Mouse (Mus musculus) retina, postnatal 7 days (tissue): ENCODE data around the gene Akr1a1.
"Not testable (repeated sequence)": the region's sequence is repeated elsewhere in the genome, so short reads cannot be mapped to it uniquely, and the experiment has no call there.

Experiments
- DNase-seq: peaks from one replicate; pipeline ENCODE4 v3.0.0-alpha.2; 2012; ENCODE audit warnings: low read depth, low spot score

Gene Akr1a1

DNA sequence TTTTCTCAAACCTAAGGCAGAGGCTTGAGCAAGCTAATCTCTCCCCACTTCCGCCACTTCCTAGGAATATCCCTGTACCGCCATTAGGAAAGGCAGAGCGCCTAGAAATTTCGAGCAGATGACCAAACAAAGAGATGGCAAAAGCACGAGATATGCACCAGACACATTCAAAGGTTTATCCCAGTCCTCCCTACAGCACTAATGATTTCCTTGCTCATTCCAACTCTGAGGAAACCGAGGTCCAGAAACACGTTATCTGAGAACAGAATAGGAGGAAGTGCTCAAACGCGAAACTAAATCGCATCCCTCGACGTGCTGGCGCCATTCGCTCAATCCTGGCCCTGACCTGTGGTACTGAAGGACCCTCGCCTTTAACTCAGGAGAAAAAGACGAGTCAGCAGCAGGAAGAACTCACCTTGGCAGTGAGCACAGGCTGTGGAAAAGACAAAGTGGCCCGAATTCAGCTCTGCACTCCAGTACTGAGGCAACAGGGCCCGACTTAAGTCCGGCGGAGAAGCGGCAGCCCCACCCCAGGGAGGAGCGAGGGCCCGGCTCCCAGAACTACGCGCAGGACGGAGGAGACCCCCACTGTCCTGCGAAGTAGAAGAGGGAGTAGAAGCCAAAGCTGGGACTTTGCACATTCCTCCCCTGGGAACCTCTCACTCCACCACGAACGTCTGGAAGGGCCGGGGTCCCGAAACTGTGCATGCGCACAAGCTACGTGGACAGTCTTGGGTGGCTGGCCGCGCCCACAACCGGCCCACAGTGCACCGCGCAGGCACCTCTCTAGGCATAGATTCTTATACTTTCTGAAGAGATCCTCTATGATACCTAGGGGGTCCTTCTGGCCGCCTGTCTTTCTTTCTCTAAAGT is at the start of gene Akr1a1:
Gene Akr1a1, minus strand, starts transcription at position 757 of the 873 bp plus-strand sequence.
- DNase-seq, result peak; percentile 82

DNA sequence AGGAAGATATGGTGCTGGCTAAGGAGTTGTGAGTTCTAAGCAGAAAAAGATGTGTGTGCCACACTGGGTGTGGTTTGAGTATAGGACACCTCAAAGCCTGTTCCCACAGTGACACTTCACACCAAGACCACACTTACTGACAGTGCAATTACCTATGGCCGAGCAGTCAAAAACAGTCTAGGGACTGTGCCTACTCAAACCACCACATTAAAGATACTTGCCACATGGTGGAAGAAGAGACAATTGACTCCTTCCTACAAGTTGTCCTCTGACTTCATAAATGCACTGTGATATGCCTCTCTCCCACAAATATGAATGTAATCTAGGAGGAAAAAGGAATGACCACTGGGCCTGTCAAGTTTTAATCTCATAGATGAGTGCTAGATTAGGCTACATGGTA is 49.5 kb upstream of the Akr1a1 start:
- DNase-seq, result no peak

DNA sequence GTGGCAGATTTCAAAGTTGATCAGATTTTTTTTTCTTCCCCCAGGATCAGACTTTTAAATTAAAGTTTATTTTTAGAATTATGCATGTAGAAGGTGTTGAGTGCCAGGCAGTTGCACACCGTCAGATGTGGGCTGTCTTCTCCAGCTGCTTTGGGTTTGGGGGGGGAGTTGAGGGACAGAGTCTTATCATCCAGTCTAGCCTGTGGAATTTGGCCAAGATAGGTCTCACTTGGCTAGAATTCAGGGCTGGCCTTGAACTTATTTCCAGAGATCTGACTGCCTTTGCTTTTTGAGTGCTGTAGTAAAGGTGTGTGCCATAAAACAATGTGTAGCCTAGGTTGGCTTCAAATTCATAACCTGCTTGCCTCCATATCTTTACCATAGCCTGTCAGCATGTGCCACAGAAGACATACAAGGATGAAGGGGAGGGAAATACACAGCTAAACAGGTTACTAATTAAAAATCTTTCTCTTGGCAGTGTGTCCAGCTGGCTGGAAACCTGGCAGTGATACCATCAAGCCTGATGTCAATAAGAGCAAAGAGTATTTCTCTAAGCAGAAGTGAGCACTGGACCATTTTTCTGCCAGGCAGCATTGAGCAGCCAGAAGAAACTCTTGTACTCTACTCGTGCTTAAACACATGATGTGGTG is 47.3 kb upstream of the Akr1a1 start:
- no peak for DNase-seq

DNA sequence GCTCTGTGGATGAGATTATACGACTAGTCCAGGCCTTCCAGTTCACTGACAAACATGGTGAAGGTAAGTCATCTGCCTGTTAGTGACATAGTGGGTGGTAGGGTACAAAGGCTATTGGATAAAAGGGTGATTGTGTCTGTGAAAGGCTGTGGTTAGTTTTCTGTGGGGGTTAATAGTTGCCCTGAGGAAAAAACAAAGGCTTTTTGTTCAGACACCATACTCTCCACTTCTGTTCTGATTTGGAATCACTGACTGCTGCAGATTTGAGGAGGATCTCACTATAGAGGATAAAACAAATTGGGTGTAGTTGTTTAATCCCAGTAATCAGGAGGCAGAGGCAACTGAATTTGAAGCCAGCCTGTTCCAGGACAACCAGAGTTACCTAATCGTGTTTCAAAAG is 42.3 kb upstream of the Akr1a1 start:
- no peak for DNase-seq

DNA sequence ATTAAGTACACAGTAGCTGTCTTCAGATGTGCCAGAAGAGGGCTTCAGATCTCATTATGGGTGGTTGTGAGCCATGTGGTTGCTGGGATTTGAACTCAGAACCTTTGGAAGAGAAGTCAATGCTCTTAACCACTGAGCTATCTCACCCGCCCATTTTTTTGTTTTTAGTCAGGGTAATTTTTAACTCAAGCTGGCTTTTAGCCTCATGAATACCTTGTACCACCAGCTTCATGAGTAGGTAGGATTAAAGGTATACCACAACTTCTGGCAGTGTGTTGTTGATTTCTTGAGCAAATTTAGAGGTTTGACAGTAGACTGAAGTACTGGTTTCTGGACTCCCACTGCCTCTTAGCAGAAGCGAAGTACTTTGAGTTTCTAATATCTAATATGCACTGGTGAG is 40.7 kb upstream of the Akr1a1 start:
- DNase-seq, result no peak

DNA sequence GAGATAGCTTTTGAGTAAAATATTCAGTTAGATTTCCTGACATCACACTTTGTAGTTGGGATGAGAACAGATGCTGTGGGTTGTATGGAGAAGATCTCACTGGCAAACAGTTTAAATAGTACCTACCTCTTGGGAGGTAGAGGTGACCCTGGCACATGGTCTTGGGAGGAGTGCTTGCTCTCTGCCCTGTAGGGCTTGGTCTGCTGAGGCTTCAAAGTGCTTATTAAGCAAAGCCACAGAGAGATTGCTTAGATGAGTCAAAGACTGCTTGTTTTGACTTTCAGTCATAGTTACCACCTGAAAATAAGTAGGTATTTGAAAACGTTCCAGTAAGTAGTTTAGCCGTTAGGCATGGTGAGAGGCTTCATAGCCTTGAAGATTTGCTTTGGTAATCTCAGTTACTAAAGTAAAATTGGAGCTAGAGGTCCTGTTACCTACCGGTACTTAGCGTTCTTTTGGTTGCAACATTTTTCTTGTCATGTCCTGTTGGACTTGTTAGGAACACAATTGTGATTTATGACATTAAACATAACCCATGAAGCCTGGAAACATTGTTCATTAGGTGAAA is 37.9 kb upstream of the Akr1a1 start:
- no peak for DNase-seq

DNA sequence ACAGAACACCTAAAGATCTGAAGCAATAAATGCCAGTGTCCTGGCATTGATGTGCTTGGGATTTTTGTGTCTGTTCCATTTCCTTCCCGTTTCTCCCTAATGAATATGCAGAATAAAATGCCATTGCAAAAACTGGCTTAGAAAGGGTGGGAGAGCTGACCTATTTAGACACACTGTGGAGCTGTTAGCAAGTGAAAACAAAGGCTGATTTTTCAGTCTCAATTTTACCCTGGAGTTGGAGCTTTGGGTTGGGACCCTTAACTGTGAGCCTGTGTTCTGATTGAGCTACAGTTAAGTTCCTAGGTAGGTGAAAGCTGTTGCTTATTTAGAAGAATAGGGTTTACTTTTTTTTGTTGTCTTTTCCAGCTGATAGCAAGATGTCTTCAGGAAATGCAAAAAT is 35.6 kb upstream of the Akr1a1 start:
- DNase-seq, result no peak

DNA sequence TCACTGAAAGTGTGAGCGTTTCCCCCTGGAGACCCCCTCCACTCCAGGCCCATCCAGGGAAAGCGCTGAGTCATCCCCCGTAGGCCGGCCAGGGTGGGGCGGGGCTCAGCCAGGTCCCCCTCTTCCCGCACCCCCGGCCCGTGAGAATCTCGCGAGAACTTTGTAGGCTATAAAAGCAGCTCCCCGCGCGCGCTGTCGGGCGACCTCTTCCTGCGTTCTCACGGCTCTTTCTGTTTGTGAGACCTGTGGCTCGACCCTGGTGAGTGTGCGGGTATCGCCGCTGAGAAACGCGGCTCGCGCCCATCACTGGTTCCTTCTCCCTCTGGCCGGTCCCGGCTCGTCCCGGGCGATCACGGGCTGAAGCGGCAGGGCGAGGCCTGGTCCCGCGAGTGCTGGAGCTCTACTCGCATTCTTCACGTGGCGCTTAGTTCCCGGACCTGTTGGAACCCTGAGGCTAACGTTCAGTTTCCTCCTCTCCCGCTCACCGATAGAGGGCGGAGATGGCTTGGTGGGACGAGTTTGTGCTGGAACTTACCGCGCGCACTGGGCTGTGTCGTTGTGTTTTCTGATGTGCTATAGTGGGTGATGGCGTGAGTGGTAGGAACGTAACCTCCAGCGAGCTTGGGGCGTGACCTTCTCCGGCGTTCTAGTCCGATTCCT is 34.1 kb upstream of the Akr1a1 start, which contains the start of gene Prdx1:
Gene Prdx1, plus strand, starts transcription at position 143 of the 660 bp plus-strand sequence.
- DNase-seq, result peak; percentile 90

DNA sequence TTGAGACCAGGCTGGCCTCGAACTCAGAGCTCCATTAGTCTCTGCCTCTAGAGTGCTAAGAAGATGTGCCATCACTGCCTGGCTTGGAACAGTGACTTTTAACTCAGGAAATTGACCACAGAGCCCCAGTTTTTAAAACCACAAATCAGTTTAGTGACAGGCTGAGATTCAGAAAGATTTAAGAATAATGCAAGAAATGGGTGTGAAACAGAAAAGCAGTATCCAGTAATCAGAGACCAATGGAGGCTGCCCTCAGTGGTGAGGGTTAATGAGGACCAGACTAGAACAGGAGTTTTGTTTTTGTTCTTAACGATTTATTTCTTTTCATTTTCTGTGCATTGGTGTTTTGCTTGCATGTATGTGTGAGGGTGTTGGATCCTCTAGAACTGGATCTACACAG is 33.2 kb upstream of the Akr1a1 start:
- no peak for DNase-seq

DNA sequence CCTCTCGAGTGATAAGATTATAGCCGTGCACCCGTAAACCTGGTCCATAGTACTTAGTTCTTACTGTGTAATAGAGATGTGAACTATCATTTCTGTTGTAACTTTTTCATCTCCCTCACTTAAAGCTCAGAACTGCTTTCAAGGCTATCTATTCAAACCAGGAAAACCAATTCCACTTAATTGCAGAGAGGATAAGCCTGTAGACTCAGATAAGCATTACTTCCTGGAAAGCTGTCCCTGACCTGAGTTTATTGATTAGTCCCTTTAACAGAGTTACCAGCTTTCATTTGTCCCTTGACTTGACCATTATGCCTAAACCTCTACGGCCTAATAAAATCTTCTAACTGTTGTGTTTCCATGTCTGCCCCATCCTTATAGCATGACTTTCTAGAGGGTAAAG is 32.5 kb upstream of the Akr1a1 start:
- no peak for DNase-seq

DNA sequence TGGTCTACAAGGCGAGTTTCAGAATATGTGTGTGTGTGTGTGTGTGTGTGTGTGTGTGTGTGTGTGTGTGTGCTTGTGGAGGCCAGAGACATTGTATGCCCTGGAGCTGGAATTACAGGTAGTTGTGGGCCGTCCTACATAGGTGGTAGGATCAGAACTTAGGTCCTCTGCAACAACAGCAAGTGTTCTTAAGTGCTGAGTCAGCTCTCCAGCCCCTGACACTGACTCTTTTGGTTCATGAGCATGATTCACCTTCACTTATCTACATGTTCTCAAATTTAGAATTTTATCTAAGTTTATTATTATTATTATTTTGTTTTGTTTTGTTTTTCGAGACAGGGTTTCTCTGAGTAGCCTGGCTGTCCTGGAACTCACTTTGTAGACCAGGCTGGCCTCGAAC is 29.0 kb upstream of the Akr1a1 start:
- not testable (repeated sequence) for DNase-seq

DNA sequence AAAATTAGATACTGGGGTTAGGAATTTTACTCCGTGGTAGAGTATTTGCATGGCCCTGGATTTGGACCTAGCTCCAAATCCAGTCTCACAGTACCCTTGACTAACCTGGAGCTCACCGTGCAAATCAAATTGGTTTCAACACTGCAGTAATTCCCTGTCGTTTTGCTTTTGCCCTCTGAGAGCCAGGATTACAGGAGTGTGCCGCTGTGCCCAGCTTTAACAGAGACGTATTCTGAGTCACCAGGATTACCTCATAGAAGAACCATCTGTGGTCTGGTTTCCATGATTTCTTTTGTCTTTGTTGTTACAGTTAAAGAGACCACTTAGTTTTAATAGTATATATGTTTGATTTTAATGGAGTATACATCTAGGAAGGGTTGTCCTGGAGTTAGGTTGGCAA is 27.7 kb upstream of the Akr1a1 start:
- DNase-seq, result no peak

DNA sequence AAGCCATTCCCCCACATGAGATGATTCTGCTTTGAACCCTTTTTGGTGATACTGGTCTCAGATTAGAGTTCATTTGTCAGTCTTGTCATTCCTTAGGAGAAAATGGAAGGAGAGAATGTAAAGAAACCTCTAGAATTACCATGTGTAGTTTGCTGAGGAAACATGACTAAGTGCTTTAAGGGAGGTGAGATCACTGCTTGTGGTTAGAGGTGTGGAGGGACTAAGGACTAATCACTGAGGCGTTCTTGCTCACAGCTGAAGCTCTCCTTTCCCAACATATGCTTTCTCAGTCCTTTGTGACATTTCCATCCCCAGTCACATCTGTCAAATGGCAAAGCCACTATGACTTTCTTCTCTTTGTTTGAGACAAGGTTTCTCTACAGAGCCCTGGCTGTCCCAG is 26.3 kb upstream of the Akr1a1 start:
- DNase-seq, result no peak

DNA sequence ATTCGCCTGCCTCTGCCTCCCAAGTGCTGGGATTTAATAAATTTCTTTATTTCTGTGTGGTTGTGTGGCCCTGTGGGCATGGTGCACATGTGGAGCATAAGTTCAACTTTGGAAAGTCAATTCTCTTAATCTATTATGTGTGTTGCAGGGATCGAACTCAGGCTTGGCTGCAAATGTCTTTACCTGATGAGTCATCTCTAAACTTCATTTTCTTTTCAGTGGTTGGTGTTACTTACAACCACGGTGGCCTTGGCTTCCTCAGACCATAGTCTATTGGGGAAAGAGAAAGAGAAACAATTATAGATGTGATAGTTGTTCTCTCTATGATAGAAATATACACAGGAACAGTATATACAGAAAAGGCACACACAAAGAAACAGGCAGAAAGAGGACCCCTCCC is 24.5 kb upstream of the Akr1a1 start:
- DNase-seq, result no peak

DNA sequence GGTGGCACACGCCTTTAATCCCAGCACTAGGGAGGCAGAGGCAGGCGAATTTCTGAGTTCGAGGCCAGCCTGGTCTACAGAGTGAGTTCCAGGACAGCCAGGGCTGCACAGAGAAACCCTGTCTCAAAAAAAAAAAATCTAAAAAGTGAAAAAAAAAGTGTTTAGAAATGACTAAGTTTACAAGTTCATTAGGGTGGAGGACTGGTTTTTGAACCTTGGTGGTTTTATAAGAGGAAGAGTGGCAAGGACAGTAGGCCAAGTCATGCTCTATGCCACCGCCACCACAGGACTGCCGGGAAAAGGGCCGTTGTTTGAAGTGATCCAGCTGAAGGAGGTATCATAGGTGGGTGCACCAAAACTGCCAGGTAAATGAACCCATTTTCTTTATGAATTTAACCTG is 23.3 kb upstream of the Akr1a1 start:
- DNase-seq, result not testable (repeated sequence)

DNA sequence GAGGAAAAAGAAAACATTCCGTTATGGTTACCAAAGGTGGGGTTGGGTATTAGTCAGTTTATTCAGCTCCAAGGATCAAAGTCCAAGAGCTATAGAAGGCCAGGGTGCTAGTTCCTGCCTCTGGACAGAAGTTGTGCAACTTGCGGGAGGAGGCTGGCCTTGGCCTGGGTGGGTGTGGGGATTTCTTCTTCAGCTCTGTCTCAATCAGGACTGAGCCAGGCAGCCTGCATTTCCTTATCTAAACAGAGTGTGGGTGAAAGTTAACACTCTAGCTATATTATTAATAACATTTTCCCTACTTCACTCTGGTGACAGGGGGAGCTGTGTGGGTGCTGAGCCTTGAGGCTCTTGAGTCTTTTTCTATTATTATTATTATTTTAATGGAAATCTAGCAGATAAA is 21.3 kb upstream of the Akr1a1 start:
- no peak for DNase-seq

DNA sequence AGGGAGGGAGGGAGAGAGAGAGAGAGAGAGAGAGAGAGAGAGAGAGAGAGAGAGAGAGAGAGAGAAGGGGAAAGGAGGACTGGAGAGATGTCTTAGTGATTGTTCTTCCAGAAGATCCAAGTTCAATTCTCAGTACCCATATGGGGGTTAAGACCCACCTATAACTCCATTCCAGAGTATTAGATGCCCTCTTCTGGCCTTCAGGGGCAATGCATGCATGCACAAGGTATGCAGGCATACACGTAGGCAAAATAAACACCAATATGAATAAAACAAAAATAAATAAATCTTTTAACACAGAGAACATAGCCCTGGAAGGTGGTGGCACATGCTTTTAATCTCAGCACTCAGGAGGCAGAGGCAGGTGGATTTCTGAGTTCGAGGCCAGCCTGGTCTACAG is 17.8 kb upstream of the Akr1a1 start:
- DNase-seq, result no peak

DNA sequence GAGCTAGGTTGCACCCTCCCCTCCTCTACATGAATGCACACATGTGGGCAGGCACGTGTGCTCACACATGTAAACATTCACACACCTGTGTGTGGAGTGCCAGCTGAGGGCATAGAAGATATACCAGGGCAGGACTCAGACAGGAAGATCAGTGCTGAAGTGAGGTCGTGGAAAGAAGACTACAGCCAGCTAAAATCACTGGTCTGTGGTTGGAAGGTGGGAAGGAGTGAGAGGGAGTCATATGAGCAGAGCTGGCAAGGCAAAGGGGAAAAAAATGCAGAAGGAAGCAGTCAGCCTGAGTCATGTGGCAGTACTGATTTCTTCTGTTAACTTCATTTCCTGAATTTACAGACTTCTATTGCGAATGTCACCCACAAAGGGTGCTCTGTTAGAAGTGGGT is 16.7 kb upstream of the Akr1a1 start:
- no peak for DNase-seq

DNA sequence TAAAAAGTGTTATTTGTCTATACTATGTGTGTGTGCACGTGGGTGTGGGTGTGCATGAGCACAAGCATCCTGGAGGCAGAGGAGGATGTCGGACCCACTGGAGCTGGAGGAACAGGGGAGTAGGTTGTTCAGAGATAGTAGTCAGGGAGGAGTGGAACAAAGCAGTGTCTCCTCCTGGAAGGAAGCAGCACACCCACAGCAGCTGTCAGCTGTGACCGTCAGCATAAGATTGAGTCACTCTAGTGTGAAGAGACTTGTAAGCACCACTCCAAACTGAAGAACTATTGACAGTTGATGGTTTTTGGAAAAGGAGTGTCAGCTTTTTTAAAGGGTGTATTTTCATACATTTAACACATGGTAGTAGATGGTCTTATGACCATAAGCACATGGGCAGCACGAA is 15.1 kb upstream of the Akr1a1 start:
- DNase-seq, result no peak

DNA sequence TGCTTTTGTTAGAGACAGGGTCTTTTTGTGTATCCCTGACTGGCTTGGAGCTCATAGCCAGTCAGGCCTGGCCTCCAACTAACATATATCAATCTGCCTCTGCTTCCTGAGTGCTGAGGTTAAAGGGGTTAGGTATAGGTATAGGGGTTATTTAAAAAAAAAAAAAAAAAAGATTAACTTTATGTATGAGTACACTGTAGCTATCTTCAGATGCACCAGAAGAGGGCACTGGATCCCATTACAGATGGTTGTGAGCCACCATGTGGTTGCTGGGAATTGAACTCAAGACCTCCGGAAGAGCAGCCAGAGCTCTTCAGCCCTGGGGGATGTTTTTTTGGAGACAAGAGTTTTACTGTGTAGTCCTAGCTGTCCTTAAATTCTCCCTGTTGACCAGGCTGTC is 10.5 kb upstream of the Akr1a1 start:
- DNase-seq, result no peak

DNA sequence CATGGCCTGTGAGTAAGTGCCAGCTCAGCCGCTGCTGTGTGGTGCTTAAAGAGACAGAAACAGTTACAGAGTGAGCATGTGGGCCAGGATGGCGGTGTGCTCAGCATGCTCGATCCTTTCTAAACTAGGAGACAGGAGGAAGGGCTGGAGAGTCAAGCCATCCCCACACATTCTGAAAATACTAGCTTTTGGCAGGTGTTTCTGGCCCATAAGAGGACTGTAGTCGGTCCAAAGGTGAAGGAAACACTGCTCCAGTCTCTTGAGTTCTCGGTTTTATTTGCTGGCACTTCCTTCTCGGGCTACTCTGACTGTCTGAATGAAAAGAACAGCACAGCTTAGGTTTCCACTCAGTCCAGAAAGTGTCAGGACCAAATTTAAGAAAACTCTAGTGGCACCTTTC is 9.3 kb upstream of the Akr1a1 start:
- no peak for DNase-seq

DNA sequence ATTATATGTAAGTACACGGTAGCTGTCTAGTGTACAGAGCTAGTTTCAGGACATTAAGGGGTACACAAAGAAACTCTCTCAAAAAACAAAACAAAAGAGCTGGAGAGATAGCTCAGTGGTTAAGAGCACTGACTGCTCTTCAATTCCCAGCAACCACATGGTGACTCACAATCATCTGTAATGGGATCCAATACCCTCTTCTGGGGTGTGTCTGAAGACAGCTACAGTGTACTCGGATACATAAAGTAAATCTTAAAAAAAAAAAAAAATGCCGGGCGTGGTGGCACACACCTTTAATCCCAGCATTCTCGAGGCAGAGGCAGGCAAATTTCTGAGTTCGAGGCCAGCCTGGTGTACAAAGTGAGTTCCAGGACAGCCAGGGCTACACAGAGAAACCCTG is 8.4 kb upstream of the Akr1a1 start:
- DNase-seq, result not testable (repeated sequence)
